Comparison of ENCODE assay signal across 12 mouse cellular contexts in genomic region chr15:7289516-7289915, GRCm38 (mm10).
DNase-seq lines count a peak whose midpoint lies in the region; ATAC-seq lines count a peak whose summit lies in the region.
"Had no signal": no experiment of that assay in that cellular context is flagged by ENCODE, and none has a peak within 500 bp of the region (broad histone marks: within the 10 kb centered on the region; RNA-seq: fewer than 3 reads in every experiment).

No protein-coding gene starts in this region.

- H3K4me1 ChIP-seq in midbrain, embryonic 14.5 days (ENCODE audit: control insufficient read depth, insufficient read depth, low read length): 0 out of 2 replicates have a peak, but pooled peaks cover 6% of the 10 kb centered on the region
- peaks cover 11% of the 10 kb centered on the region for H3K4me1 ChIP-seq in midbrain, embryonic 10.5 days
- 0 out of 2 replicates have a peak, but pooled peaks cover 5% of the 10 kb centered on the region for H3K4me1 ChIP-seq in heart, embryonic 15.5 days (replicated peaks)
- H3K4me1 ChIP-seq in intestine, embryonic 16.5 days (ENCODE audit: control insufficient read depth, insufficient read depth, low read length): 0 out of 2 replicates have a peak, but pooled peaks cover 3% of the 10 kb centered on the region
- H3K4me1 ChIP-seq: forebrain, embryonic 10.5 days had no signal

- WGBS in midbrain, embryonic 14.5 days: 77% methylated on average over 14 of the region's 14 CpGs
- 67% methylated on average over 14 of the region's 14 CpGs for WGBS in midbrain, embryonic 10.5 days
- 37% methylated on average over 14 of the region's 14 CpGs for WGBS in heart, embryonic 15.5 days
- WGBS in intestine, embryonic 16.5 days: 66% methylated on average over 14 of the region's 14 CpGs

- H3K9me3 ChIP-seq in midbrain, embryonic 14.5 days (ENCODE audit: control insufficient read depth, low read length): no peaks in the 10 kb centered on the region
- H3K9me3 ChIP-seq in midbrain, embryonic 10.5 days (replicated peaks): no peaks in the 10 kb centered on the region
- no peaks in the 10 kb centered on the region for H3K9me3 ChIP-seq in heart, embryonic 15.5 days (replicated peaks)
- H3K9me3 ChIP-seq in intestine, embryonic 16.5 days (ENCODE audit: control insufficient read depth, low read length): no peaks in the 10 kb centered on the region
- H3K9me3 ChIP-seq: forebrain, embryonic 10.5 days had no signal

- H3K9ac ChIP-seq in midbrain, embryonic 14.5 days (replicated peaks; ENCODE audit: low read length): no peak overlapping the region
- no peak overlapping the region for H3K9ac ChIP-seq in heart, embryonic 15.5 days
- no peak overlapping the region for H3K9ac ChIP-seq in intestine, embryonic 16.5 days (ENCODE audit: low read depth, low read length)

- H3K4me3 ChIP-seq in midbrain, embryonic 14.5 days (replicated peaks; ENCODE audit: low read depth, low read length): no peak overlapping the region
- no peak overlapping the region for H3K4me3 ChIP-seq in midbrain, embryonic 10.5 days
- no peak overlapping the region for H3K4me3 ChIP-seq in heart, embryonic 15.5 days
- H3K4me3 ChIP-seq in intestine, embryonic 16.5 days (ENCODE audit: low read length): no peak overlapping the region
- H3K4me3 ChIP-seq: forebrain, embryonic 10.5 days; layer of hippocampus, adult 2 months; myocyte had no signal

- peak; percentile 3 for DNase-seq in adrenal gland, adult 2 months
- DNase-seq in adrenal gland, adult 18-20 months (ENCODE audit: low spot score in 2 of 2): no peak
- peak; percentile 7 for DNase-seq in midbrain, embryonic 14.5 days
- DNase-seq in midbrain, embryonic 10.5 days (ENCODE audit: low spot score): no peak
- peak; percentile 9 for DNase-seq in testis, postnatal 14 days (ENCODE audit: low spot score)
- DNase-seq in layer of hippocampus, adult 9-10 months (ENCODE audit: low spot score): no peak

- H3K27me3 ChIP-seq in midbrain, embryonic 14.5 days (ENCODE audit: control insufficient read depth, insufficient read depth, low read length): no peaks in the 10 kb centered on the region
- H3K27me3 ChIP-seq in midbrain, embryonic 10.5 days (ENCODE audit: low read depth, poor library complexity, severe bottlenecking): no peaks in the 10 kb centered on the region
- H3K27me3 ChIP-seq in heart, embryonic 15.5 days: no peaks in the 10 kb centered on the region
- H3K27me3 ChIP-seq in intestine, embryonic 16.5 days (replicated peaks; ENCODE audit: control insufficient read depth, insufficient read depth, low read length): no peaks in the 10 kb centered on the region

- H3K4me2 ChIP-seq in midbrain, embryonic 14.5 days (ENCODE audit: low read length): no peak overlapping the region
- peak overlapping the region; percentile 38 for H3K4me2 ChIP-seq in heart, embryonic 15.5 days
- no peak overlapping the region for H3K4me2 ChIP-seq in intestine, embryonic 16.5 days (ENCODE audit: low read depth, low read length)

- no peak overlapping the region for H3K27ac ChIP-seq in midbrain, embryonic 14.5 days (replicated peaks; ENCODE audit: low read depth, low read length)
- H3K27ac ChIP-seq in midbrain, embryonic 10.5 days (replicated peaks): no peak overlapping the region
- no peak overlapping the region for H3K27ac ChIP-seq in heart, embryonic 15.5 days
- H3K27ac ChIP-seq in intestine, embryonic 16.5 days (ENCODE audit: low read length): no peak overlapping the region
- H3K27ac ChIP-seq: forebrain, embryonic 10.5 days; layer of hippocampus, adult 2 months had no signal

- no peak for ATAC-seq in midbrain, embryonic 14.5 days (ENCODE audit: low FRiP score, low TSS enrichment)
- no peak for ATAC-seq in heart, embryonic 15.5 days (replicated peaks; ENCODE audit: insufficient number of reproducible peaks, insufficient read depth, low FRiP score, low read depth)
- ATAC-seq in intestine, embryonic 16.5 days: no peak
- ATAC-seq: intestine, postnatal 0 days had no signal

- no peaks in the 10 kb centered on the region for H3K36me3 ChIP-seq in midbrain, embryonic 14.5 days (ENCODE audit: control insufficient read depth, insufficient read depth, low read length)
- no peaks in the 10 kb centered on the region for H3K36me3 ChIP-seq in midbrain, embryonic 10.5 days
- H3K36me3 ChIP-seq in heart, embryonic 15.5 days: no peaks in the 10 kb centered on the region
- H3K36me3 ChIP-seq in intestine, embryonic 16.5 days (ENCODE audit: control insufficient read depth, insufficient read depth, low read length): no peaks in the 10 kb centered on the region
- H3K36me3 ChIP-seq: forebrain, embryonic 10.5 days had no signal

Comparison
In these comparisons a context has a peak if more than half of its experiments do, and no peak if none do; other contexts are left out.
1. DNase-seq: peak in adrenal gland, adult 2 months (single experiment), midbrain, embryonic 14.5 days (single experiment) and testis, postnatal 14 days (single experiment); none in adrenal gland, adult 18-20 months (0 of 2), midbrain, embryonic 10.5 days (single experiment) and layer of hippocampus, adult 9-10 months (single experiment).